Mouse (Mus musculus): ENCODE measurements at regions not wholly inside any gene's neighbourhood (a gene's known extent, or its start where the extent isn't known, plus 50 kb on each side); places are given as distances from the start of the nearest gene placed in this dataset.
"Not testable (repeated sequence)": the region's sequence is repeated elsewhere in the genome, so short reads cannot be mapped to it uniquely, and the experiment has no call there.

DNA sequence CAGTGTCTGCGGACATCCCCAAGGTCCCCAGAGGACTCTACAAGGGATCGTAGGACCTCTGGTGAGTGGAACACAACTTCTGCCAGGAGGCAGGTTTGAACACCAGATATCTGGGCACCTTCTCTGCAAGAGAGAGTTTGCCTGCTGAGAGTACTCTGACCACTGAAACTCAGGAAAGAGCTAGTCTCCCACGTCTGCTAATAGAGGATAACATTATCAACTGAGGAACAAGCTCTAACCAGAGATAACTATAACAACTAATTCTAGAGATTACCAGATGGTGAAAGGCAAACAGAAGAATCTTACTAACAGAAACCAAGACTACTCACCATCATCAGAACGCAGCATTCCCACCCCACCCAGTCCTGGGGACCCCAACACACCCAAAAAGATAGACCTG, 415.1 kb downstream of the Sis start:
- DNase-seq, result not testable (repeated sequence)

DNA sequence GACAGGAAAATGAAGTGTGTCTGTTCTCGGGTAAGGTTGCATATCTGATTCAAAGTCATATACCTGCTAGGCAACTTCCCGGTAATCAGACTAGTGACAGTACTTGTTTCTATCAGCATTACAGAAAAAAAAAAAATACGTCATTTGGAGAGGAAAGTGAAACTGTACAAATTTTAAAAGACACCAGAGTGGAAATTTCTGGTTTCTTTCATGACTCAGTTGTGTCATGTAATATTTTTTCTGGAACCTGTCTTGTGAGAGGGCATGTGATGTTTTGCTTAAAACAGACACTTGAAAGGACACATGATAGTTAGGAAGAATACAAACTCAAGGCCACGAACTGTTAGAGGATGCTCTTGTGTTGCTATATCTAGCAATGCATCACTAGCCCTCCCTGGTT, 433.7 kb downstream of the Sis start:
- no peak for DNase-seq

DNA sequence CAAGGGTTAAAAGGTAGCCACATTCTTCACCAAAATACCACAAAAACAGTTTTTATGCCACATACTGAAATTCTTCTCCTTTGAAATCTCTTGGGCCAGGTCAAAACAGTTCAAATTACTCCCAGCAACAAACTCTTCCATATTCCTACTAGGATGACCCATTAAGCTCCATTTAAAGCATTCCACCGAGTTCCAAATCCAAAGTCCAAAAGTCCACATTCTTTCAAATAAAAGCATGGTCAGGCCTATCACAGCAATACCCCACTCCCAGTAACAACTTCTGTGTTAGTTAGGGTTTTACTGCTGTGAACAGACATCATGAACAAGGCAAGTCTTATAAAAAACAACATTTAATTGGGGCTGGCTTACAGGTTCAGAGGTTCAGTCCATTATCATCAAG, 441.9 kb downstream of the Sis start:
- DNase-seq, result not testable (repeated sequence)

DNA sequence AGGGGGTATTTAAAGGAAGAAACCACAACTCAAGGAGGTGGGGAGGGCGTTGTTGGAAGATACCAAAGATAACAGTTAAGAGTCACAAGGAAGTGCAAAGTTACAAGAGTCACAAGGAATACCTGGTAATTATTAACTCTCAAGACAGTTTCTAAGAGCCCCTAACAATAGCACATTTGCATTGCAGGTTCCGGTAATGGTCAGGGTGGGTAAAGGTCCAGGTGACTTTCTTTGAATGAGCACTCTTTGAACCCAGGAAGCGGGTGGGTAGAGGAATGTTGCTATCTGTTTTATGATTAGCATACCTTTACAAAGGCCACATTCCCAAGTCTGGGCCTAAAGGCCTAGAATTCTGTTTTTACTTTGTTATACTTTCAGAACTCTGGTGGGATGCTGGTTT, 449.8 kb downstream of the Sis start:
- DNase-seq, result not testable (repeated sequence)

DNA sequence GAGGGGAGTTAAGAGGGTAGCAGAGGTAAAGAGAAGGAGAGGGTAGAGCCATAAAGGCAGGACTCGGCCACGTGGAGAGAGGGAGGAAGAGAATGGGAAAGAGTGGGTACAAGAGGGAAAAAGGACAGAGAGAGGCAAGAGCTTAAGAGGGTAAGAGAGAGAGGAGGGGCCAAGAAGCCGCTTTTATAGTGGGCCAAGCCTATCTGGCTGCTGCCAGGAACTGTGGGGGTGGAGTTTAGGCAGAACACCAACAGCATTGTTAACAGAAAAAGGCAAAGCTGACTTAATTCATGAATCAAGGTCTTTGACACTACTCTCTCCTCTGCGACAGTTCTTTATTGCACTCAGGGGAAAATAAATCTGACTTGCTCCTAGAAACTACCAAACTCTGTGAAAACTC, 463.4 kb downstream of the Sis start:
- no peak for DNase-seq

DNA sequence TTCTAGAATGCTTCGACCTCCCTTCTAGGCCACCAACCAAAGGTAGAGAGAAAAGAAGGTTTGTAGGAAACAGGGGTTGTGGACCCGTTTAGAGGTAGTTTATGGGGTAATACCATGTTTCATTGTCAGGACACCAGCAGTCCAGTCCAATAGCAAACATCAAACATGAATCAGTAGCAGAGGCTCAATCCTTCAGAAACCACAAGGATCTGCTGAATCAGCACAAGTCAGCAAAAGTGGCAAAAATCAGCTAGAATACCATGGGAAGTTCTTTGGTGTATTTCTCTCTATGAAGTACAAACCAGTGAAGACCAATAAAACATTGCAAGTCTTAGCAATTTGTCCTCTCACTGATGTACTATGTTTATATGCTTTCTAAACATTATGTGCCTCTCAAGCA, 465.9 kb downstream of the Sis start:
- no peak for DNase-seq

DNA sequence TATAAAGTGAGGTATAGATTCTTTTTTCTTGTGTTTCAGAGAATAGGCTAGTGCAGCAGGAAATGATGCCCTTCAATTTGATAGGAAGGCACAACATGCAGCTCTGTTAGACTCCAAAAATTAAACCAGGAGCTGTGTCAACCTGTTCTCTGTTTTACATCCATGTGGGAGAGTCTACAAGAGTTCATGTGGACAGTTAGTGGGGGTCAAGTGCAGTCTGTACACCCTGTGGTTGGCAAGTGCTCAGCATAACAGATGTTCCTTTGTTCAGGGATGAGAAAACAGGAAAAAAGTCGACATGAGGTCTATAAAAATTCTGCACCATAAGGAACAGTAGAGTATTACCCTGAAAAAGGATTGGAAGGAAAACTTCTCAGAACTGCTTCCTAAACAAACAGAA, 512.3 kb downstream of the Sis start:
- DNase-seq, result peak; percentile 6

All from cerebellum, adult 8-10 months (tissue).